Mouse (Mus musculus): Measurements from ENCODE around the gene Cped1. TPM values are rescaled to one million over a fixed set of nuclear protein-coding genes. Genes with fewer than 3 reads are reported as not detected.

Gene Cped1
- polyA plus RNA-seq, 1 experiment from 2014 or later = 10.1 TPM

- Histone ChIP-seq H3K4me3 (ENCODE audit: low read depth, low read length) (no peak overlapping the region), H3K27me3 (ENCODE audit: control insufficient read depth, insufficient read depth, low read length) (peaks cover 2% of the 10 kb centered on the region; the same call in 1 of the 2 replicates), H3K4me2 (ENCODE audit: low read depth) (no peak overlapping the region), H3K4me1 (ENCODE audit: control insufficient read depth, insufficient read depth, low read length) (no peaks in the 10 kb centered on the region), H3K27ac (ENCODE audit: low read depth, low read length) (no peak overlapping the region), H3K9me3 (ENCODE audit: control insufficient read depth, low read length) (no peaks in the 10 kb centered on the region), H3K9ac (ENCODE audit: low read length) (no peak overlapping the region), H3K36me3 (ENCODE audit: control insufficient read depth, insufficient read depth, low read length) (no peaks in the 10 kb centered on the region)
- DNase-seq (ENCODE audit: low spot score) (no peak), ATAC-seq (ENCODE audit: insufficient read depth, low FRiP score, low TSS enrichment) (no peak)
- WGBS = 78% methylated on average over 6 of the region's 6 CpGs
These were observed 311.3 kb downstream of the Cped1 start for GRCm38 (mm10) chr6:22297028-22297427.

- no peaks in the 10 kb centered on the region for H3K4me1 ChIP-seq (ENCODE audit: control insufficient read depth, insufficient read depth, low read length)
- no peak overlapping the region for H3K27ac ChIP-seq (ENCODE audit: low read depth, low read length)
- no peaks in the 10 kb centered on the region for H3K9me3 ChIP-seq (ENCODE audit: control insufficient read depth, low read length)
- no peak overlapping the region for H3K9ac ChIP-seq (ENCODE audit: low read length)
- H3K4me2 ChIP-seq (ENCODE audit: low read depth) = no peak overlapping the region
- ATAC-seq (ENCODE audit: insufficient read depth, low FRiP score, low TSS enrichment) (no peak), DNase-seq (ENCODE audit: low spot score) (no peak)
- 56% methylated on average over 14 of the region's 14 CpGs for WGBS
- no peaks in the 10 kb centered on the region for H3K36me3 ChIP-seq (ENCODE audit: control insufficient read depth, insufficient read depth, low read length)
- no peaks in the 10 kb centered on the region for H3K27me3 ChIP-seq (ENCODE audit: control insufficient read depth, insufficient read depth, low read length)
- no peak overlapping the region for H3K4me3 ChIP-seq (ENCODE audit: low read depth, low read length)
These were observed 312.3 kb downstream of the Cped1 start for GRCm38 (mm10) chr6:22298059-22298458.

Other genes starting within 250 kb of the Cped1 start
- 70.5 and 71.5 TPM in 2 replicates for gene Tspan12, start 133.4 kb upstream of the Cped1 start, polyA plus RNA-seq (2014; fragmentation: Nextera tagmentation; extraction: Ambion mirVana)
- gene Ing3, start 36.3 kb upstream of the Cped1 start, polyA plus RNA-seq (2014; fragmentation: Nextera tagmentation; extraction: Ambion mirVana) = 39.2 and 40.6 TPM in 2 replicates